Mouse (Mus musculus): ENCODE data around the gene Plekhs1. TPM values are rescaled to one million over a fixed set of nuclear protein-coding genes. Genes with fewer than 3 reads are reported as not detected.
"Not testable (repeated sequence)": the region's sequence is repeated elsewhere in the genome, so short reads cannot be mapped to it uniquely, and the experiment has no call there.

Gene Plekhs1
- total RNA-seq, 2 experiments from 2014 or later = not detected

DNA sequence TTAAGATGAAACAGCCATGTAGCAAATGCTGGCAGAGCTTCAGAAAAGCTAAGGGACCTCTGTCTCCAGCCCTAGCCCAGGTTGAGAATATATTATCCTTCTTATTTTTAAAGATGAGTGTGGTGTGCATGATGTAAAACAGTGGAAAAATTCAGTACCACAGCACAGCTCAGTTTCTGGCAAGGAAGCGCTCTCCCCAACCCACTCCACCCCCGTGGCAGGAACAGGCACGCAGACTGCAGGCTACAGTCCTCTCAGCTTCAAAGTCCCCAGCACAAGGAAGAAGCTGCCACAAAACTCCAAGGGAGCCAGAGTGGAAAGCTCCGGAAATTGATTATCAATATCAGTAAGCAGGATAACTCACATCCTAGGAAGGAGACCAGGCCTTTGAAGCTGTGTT, 49.8 kb downstream of the Plekhs1 start:
- DNase-seq (ENCODE audit: low spot score in 2 of 2) = not testable (repeated sequence)

DNA sequence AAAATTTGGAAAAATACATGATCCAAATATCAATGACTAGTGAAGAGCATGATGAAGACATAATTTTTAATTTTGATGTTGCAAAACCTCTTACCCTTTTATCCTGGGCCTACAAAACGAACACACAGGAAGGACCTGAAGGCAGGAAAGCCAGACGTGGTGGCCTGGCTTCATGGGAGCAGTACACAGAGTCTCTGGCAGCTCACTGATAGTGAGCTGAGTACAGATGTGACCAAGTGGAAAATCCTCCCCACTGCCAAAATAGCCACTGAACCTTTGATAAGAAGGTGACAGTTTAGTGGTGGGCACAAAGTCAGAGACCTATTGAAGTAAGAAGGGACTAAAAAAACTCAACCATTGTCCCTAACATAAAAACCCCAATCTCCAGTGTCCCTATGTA, 52.1 kb downstream of the Plekhs1 start:
- not testable (repeated sequence) for DNase-seq (ENCODE audit: low spot score in 2 of 2)

DNA sequence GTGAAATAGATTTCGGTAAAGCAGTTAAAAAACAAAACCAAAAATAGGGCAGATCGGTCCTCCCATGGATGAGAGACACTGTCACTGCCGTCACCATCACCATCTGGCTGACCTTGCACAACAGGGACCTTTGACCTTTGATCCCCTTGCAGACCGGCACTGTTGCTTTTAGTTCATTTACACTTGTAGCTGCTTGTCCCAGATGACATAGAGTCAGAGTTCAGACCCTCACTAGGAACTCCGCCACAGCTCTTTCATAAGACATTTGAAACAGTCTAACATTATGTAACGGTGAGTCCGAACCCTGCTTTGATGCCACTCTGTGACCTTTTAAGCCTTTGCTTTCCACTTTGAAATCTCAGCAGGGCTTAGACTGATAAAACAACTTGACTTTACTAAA, 58.0 kb downstream of the Plekhs1 start:
- DNase-seq (ENCODE audit: low spot score in 2 of 2) = not testable (repeated sequence)

DNA sequence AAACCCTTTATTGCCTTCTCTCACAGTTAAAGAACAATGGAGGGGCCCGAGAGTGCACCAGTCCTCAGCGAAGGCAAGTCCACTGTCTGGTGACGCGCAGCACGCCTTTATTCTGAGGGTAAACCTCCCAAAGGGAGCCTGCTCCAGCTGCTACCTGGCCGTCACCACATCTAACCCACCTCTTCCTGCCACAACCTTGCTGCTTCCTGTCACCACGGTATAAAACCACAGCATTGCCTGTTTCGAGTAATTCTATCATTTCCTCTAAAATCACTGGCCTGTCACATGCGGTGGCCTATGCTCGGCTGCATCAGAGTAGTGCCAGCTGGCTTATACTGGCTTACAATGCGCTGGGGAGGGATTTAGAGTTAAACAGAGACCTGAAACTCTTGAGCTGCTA, 69.1 kb downstream of the Plekhs1 start:
- not testable (repeated sequence) for DNase-seq (ENCODE audit: low spot score in 2 of 2)

DNA sequence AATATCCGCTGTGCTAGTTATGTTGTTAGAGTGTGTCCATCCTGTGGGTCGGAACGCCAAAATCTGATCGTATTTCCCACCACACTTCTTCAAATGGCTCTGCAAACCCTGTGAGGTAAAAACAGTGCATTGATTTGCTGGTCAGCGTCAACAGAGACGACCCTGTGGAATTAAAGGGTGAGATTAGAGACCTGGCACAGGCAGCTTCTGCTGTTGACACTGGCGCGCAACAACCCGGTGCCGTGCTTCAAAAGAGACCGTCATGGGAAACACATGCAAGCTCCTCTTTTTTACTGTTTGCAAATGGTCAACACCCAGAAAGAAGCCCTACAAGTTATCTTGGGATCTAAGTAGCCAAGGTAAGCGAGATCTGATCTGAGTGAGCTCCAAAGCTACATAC, 69.8 kb downstream of the Plekhs1 start:
- no peak for DNase-seq (ENCODE audit: low spot score in 2 of 2)

DNA sequence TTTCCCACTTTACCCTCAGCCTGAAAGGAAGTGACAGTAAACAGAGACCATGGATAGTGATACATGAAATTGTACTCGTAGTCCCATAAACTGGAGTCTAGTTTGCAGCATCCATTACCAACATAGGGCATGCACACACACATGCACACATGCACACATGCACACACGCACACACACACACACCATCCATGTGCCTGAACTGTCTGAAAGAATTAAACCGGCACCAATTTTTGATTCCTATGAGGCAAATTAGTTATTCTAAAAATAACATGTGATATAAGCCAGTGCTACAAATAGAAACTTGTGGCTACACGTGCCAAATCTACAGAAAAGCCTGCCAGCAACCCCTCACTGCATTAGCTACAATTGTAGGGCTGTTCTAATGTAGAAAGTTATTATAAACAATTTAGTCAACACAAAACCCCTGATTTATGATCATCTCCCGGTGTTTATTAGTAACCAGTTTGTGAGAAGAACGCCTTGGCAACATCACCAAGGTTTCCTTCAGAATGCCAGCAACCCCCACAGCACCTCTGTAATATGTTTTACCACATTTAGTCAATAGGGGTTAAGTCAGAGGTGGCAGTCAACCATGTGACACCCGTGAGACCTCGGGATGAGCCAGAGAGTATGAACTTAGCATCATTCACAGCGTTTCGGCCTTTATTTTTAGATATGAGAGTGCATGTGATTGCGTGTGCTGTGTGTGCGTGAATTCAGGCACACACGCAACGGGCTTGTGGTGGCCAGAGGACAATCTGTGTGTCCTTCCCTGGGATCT, 72.0 kb downstream of the Plekhs1 start:
- DNase-seq (ENCODE audit: low spot score in 2 of 2) = no peak

DNA sequence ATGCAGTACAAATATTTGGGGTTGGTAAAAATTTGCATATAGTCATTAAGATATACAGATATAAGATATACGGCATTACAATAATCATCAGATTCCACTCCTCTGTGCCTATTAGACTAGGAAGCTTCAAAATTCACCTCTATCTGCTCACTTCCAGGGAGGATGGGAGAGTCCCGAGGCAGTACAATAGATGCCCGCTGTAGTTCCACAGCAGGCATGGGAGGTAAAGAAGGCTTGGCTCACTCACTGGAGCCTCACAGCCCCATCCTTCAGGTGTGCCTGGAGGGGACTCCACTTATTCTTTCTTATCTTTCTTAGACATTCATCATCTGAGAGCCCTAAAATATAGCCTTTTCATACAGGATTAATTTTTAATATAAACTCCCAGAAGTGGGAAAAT, 72.9 kb downstream of the Plekhs1 start:
- DNase-seq (ENCODE audit: low spot score in 2 of 2) = no peak

DNA sequence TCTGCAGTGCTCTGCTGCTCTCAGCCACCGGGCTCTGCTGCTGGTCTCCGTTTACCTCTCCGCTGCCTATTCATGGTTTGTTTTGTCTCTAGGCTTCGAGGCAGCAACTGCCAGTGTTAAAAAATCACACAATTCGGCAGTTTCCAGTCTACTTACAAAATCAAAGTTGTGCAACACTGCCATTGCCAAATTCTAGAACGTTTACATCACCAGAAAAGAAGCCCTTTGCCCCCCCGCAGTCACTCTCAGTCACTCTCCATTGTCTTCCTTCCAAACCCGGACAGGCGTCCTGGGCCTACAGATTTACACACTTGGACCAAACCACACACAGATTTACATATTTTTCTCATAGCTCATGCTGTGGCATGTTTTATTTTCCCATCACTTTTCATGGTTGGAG, 73.6 kb downstream of the Plekhs1 start:
- no peak for DNase-seq (ENCODE audit: low spot score in 2 of 2)

DNA sequence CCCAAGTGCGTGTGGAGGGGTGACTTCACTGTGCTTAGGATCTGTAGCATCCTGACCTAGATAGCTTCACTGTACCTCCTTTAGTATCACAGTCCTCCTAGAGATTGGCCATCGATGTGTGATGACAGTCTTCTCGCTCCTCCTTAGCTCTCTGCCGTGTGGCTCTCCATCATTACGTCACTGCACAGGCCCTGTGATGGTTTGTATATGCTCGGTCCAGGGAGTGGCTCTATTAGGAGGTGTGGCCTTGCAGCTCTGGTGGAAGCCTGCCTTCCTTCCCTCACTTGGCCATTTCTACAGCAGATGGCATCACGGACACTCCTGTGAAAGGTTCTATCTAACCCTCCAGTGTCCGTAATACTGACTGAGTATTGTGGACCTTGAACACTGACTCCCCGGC, 74.3 kb downstream of the Plekhs1 start:
- no peak for DNase-seq (ENCODE audit: low spot score in 2 of 2)

Other genes with a start within 250 kb of the Plekhs1 start
- under 1 TPM in 1 of 2 experiments, not detected in 1; 0.20 TPM for gene Habp2, start 174.5 kb upstream of the Plekhs1 start, total RNA-seq (2021)
- under 1 TPM in 1 of 2 experiments, not detected in 1; 0.96 TPM for gene Nrap, start 71.6 kb upstream of the Plekhs1 start, total RNA-seq (2021)
- gene Casp7, start 64.5 kb upstream of the Plekhs1 start, total RNA-seq (2021) = 1 to 10 TPM; 5.5 to 6.1 TPM
- 1 to 10 TPM; 6.6 to 8.0 TPM for gene Dclre1a, start 86.6 kb downstream of the Plekhs1 start, total RNA-seq (2021)
- gene Nhlrc2, start 86.6 kb downstream of the Plekhs1 start, total RNA-seq (2021) = 10 to 100 TPM; 18.6 to 19.2 TPM